Mouse (Mus musculus): ENCODE measurements around the gene Ngly1.
"Not testable (repeated sequence)": the region's sequence is repeated elsewhere in the genome, so short reads cannot be mapped to it uniquely, and the experiment has no call there.

Ngly1 gene

GRCm38 (mm10) chr14:16261869-16262268, 12.8 kb downstream of the Ngly1 start:
- DNase-seq, result no peak

GRCm38 (mm10) chr14:16267028-16267427, 17.9 kb downstream of the Ngly1 start:
- no peak for DNase-seq

- no peak for DNase-seq
Observed at GRCm38 (mm10) chr14:16269776-16270175, 20.7 kb downstream of the Ngly1 start.

GRCm38 (mm10) chr14:16273677-16274076, 24.6 kb downstream of the Ngly1 start:
- DNase-seq, result no peak

- no peak for DNase-seq
Observed at GRCm38 (mm10) chr14:16279196-16279595, 30.1 kb downstream of the Ngly1 start.

- DNase-seq, result no peak
Observed at GRCm38 (mm10) chr14:16283966-16284365, 34.9 kb downstream of the Ngly1 start.

GRCm38 (mm10) chr14:16292371-16292770, 43.3 kb downstream of the Ngly1 start:
- no peak for DNase-seq

GRCm38 (mm10) chr14:16293015-16293414, 43.9 kb downstream of the Ngly1 start:
- DNase-seq, result no peak

GRCm38 (mm10) chr14:16293921-16294320, 44.8 kb downstream of the Ngly1 start:
- DNase-seq, result no peak

GRCm38 (mm10) chr14:16296816-16297468, 47.9 kb downstream of the Ngly1 start:
- no peak for DNase-seq

GRCm38 (mm10) chr14:16301735-16302134, 52.7 kb downstream of the Ngly1 start:
- DNase-seq, result no peak

GRCm38 (mm10) chr14:16302688-16303087, 53.6 kb downstream of the Ngly1 start:
- DNase-seq, result no peak

GRCm38 (mm10) chr14:16310791-16311190, 61.7 kb downstream of the Ngly1 start:
- no peak for DNase-seq

GRCm38 (mm10) chr14:16312599-16312998, 63.5 kb downstream of the Ngly1 start:
- no peak for DNase-seq

GRCm38 (mm10) chr14:16313073-16313472, 64.0 kb downstream of the Ngly1 start:
- DNase-seq, result not testable (repeated sequence)

- peak; percentile 11 for DNase-seq
Observed at GRCm38 (mm10) chr14:16313936-16314521, 64.9 kb downstream of the Ngly1 start.

- no peak for DNase-seq
Observed at GRCm38 (mm10) chr14:16314842-16315241, 65.8 kb downstream of the Ngly1 start.

GRCm38 (mm10) chr14:16316715-16317114, 67.6 kb downstream of the Ngly1 start:
- no peak for DNase-seq

GRCm38 (mm10) chr14:16319818-16320217, 70.7 kb downstream of the Ngly1 start:
- DNase-seq, result no peak

GRCm38 (mm10) chr14:16324394-16324793, 75.3 kb downstream of the Ngly1 start:
- DNase-seq, result no peak

GRCm38 (mm10) chr14:16325208-16325607, 76.1 kb downstream of the Ngly1 start:
- no peak for DNase-seq

- peak; percentile 10 for DNase-seq
Observed at GRCm38 (mm10) chr14:16328531-16328930, 79.5 kb downstream of the Ngly1 start.

- no peak for DNase-seq
Observed at GRCm38 (mm10) chr14:16328959-16329480, 79.9 kb downstream of the Ngly1 start.

- no peak for DNase-seq
Observed at GRCm38 (mm10) chr14:16329756-16330155, 80.7 kb downstream of the Ngly1 start.

GRCm38 (mm10) chr14:16334260-16334659, 85.2 kb downstream of the Ngly1 start:
- DNase-seq, result no peak

Measured in lung, postnatal 14 days (tissue).